Mouse (Mus musculus) heart, adult 2 months (tissue): ENCODE measurements around the gene Tenm4. TPM values are rescaled to one million over a fixed set of nuclear protein-coding genes. Genes with fewer than 3 reads are reported as not detected.

Experiments
- DNase-seq, 2 experiments: peaks; one replicate each; pipeline ENCODE4 v3.0.0; 2021
- H3K27ac ChIP-seq: fragments of 200-600 bp; 2 replicates; pipeline ENCODE4 v1.8.1; 2022
- H3K27me3 ChIP-seq: fragments of 200-500 bp; 2 replicates; pipeline ENCODE4 v1.6.1; 2012; ENCODE audit warnings: mild to moderate bottlenecking, low read length, inconsistent platforms, mixed read lengths; ENCODE audit not compliant: control insufficient read depth, insufficient read depth
- H3K36me3 ChIP-seq: fragments of 200-500 bp; 2 replicates; pipeline ENCODE4 v1.6.1; 2012; ENCODE audit warnings: low read length, inconsistent platforms; ENCODE audit not compliant: control insufficient read depth, insufficient read depth
- H3K4me1 ChIP-seq: fragments of 200-500 bp; 2 replicates; pipeline ENCODE4 v1.6.1; 2011; ENCODE audit warnings: low read length; ENCODE audit not compliant: control insufficient read depth, insufficient read depth
- H3K4me3 ChIP-seq: fragments of 200-600 bp; 2 replicates; pipeline ENCODE4 v1.8.1; 2022
- H3K79me2 ChIP-seq: fragments of 200-500 bp; replicated peaks from 2 replicates; pipeline ENCODE4 v1.6.1; 2012; ENCODE audit warnings: mild to moderate bottlenecking, inconsistent platforms, low read length, moderate library complexity, mixed read lengths; ENCODE audit not compliant: control insufficient read depth, insufficient read depth
- H3K9ac ChIP-seq: fragments of 200-500 bp; 2 replicates; pipeline ENCODE4 v1.6.1; 2012; ENCODE audit warnings: low read depth, mild to moderate bottlenecking, control low read depth, inconsistent platforms, low read length, mixed read lengths
- CTCF ChIP-seq: fragments of 200-600 bp; IDR thresholded peaks from 2 replicates; pipeline ENCODE4 v1.8.1; 2022; ENCODE audit warnings: antibody characterized with exemption, mild to moderate bottlenecking, moderate library complexity
- EP300 ChIP-seq: fragments of 200-500 bp; IDR thresholded peaks from 2 replicates; pipeline ENCODE4 v1.6.1; 2011; ENCODE audit warnings: low read depth, low read length, control low read depth; ENCODE audit not compliant: insufficient read depth
- POLR2A ChIP-seq: fragments of 200-500 bp; IDR thresholded peaks from 2 replicates; pipeline ENCODE4 v1.6.1; 2011; ENCODE audit warnings: mild to moderate bottlenecking, low read depth, low read length, control low read depth; ENCODE audit not compliant: insufficient read depth
- whole genome bisulfite sequencing: fragments of 180-500 bp; shearing (Covaris S2); methylation state at CpG from one replicate; pipeline ENCODE4 v1.1.7; 2018; 5-methylcytosine and 5-hydroxymethylcytosine counted together
- intact Hi-C: fragments of 180-260 bp; cut with DNase I; formaldehyde crosslinking; loops from one replicate; pipeline ENCODE4 v1.15.1; 2025
- polyA plus RNA-seq: library from polyadenylated mRNA; depleted of rRNA; stranded (reverse); fragments of >200 nt; gene quantifications from 2 replicates; pipeline ENCODE4 v1.2.3, GENCODE M21; 2012
- total RNA-seq, 2 experiments: library from RNA; stranded (reverse); gene quantifications; 2 replicates each; pipeline ENCODE4 v1.2.3; 2021

The Tenm4 gene
- total and polyA plus RNA-seq, 3 experiments: 0.34 to 1.3 (median 0.74) TPM

GRCm38 (mm10) chr7:96596402-96597195 is 425.6 kb downstream of the Tenm4 start:
- DNase-seq: no peak
- no peak overlapping the region for H3K9ac ChIP-seq
- H3K27me3 ChIP-seq: no peaks in the 10 kb centered on the region
- H3K79me2 ChIP-seq: no peaks in the 10 kb centered on the region
- 67% methylated on average over 9 of the region's 9 CpGs for WGBS
- intact Hi-C loops: no loop called here
- no peak for TF ChIP-seq CTCF
- no peak for TF ChIP-seq POLR2A
- no peak for TF ChIP-seq EP300
- no peak overlapping the region for H3K4me3 ChIP-seq
- no peak overlapping the region for H3K27ac ChIP-seq
- peaks cover 1% of the 10 kb centered on the region; the same call in 1 of the 2 replicates for H3K4me1 ChIP-seq
- H3K36me3 ChIP-seq: no peaks in the 10 kb centered on the region

DNA sequence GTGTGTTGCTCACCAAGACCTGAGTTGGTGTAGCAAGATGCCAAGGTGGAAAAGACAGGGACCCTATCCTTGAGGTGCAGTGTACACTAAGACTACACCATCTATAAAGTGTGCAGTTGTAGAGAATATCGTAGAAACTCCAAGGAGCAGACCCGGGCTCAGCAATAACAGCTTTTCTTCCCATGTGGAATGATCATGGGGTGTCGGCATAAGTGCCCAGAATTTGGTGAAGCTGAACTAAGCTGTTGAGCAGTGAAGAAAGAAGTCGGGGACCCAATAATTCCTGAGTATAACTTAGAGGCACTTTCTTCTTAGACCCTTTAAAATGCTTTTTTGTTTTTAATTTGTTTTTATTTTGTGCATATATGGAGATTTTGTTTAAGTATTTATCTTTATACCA is 426.8 kb downstream of the Tenm4 start:
- H3K79me2 ChIP-seq: no peaks in the 10 kb centered on the region
- H3K4me1 ChIP-seq: no peaks in the 10 kb centered on the region
- no peak overlapping the region for H3K4me3 ChIP-seq
- intact Hi-C loops: no loop called here
- 91% methylated on average over 4 of the region's 4 CpGs for WGBS
- no peaks in the 10 kb centered on the region for H3K27me3 ChIP-seq
- no peak overlapping the region for H3K9ac ChIP-seq
- DNase-seq: no peak
- no peak overlapping the region for H3K27ac ChIP-seq
- no peaks in the 10 kb centered on the region for H3K36me3 ChIP-seq
- TF ChIP-seq EP300 (no peak), POLR2A (no peak), CTCF (no peak)

- Histone ChIP-seq H3K27me3 (no peaks in the 10 kb centered on the region), H3K27ac (no peak overlapping the region), H3K36me3 (no peaks in the 10 kb centered on the region), H3K9ac (no peak overlapping the region), H3K4me3 (no peak overlapping the region), H3K79me2 (no peaks in the 10 kb centered on the region), H3K4me1 (no peaks in the 10 kb centered on the region)
- WGBS: 63% methylated on average over 3 of the region's 3 CpGs
- intact Hi-C loops: no loop called here
- TF ChIP-seq CTCF (no peak), POLR2A (no peak), EP300 (no peak)
- no peak for DNase-seq
Measured at GRCm38 (mm10) chr7:96599081-96599480, 428.0 kb downstream of the Tenm4 start.

DNA sequence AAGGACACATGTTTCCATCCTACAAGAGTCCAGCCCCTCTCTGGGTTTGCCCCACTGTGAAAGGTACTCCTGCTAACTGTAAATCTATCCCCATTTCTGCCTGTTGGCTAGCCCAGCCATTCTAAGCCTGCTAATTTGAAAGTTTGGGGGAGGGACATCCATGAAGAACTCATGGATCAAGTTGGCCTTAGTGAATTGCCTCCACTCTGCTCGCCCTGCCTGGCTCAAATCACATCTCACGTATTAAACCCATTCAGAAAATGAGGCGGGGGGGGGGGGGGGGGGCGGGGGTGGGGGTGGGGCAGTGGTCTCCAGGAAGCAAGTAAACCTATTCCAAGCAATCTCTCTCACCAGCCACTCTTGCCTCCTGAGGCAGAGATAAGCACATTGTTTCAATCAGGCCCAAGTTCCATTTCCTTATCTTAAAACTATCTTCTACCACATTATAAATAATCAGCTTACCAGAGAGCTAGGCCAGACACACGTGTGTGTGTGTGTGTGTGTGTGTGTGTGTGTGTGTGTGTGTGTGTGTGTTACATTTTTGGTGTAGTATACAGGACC is 429.4 kb downstream of the Tenm4 start:
- H3K27me3 ChIP-seq: no peaks in the 10 kb centered on the region
- no peak overlapping the region for H3K9ac ChIP-seq
- 13% methylated on average over 4 of the region's 5 CpGs for WGBS
- TF ChIP-seq EP300 (no peak), POLR2A (no peak), CTCF (no peak)
- no peak for DNase-seq
- H3K79me2 ChIP-seq: no peaks in the 10 kb centered on the region
- no peak overlapping the region for H3K4me3 ChIP-seq
- no peaks in the 10 kb centered on the region for H3K36me3 ChIP-seq
- H3K4me1 ChIP-seq: no peaks in the 10 kb centered on the region
- intact Hi-C loops: no loop called here
- H3K27ac ChIP-seq: no peak overlapping the region

DNA sequence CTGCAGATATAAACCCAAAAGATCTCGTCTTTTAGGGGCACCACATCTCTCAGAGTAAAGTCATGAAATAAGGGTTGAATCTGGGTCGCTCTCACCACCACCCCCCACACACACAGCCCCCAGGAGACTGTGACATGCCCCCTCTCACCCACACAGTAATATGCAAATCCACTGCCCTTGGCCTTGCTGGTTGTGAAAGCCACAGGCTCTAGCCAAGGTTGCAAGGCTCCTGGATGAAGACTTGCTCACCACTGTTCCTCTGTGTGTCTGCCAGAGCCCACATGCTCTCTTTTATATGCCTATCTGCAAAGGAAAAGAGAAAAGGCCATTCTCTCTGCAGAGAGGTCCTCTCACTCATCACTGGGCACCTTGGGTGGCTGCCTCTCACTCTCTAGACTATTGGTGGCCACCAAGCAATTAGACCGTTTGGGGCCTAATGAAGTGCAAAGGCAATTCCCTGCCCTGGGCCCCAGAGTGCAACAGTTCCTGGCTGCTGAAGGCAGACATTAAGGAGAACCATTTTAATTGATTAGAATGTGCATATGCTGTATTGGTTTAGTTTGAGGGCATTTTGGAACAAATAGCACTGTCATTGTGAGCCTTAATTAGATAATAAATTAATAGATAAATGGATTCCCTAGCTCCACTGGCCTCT is 433.2 kb downstream of the Tenm4 start:
- intact Hi-C loops: no loop called here
- Histone ChIP-seq H3K79me2 (no peaks in the 10 kb centered on the region), H3K9ac (no peak overlapping the region), H3K27me3 (no peaks in the 10 kb centered on the region), H3K4me3 (no peak overlapping the region), H3K27ac (no peak overlapping the region), H3K36me3 (no peaks in the 10 kb centered on the region), H3K4me1 (no peaks in the 10 kb centered on the region)
- 79% methylated on average over 3 of the region's 3 CpGs for WGBS
- DNase-seq: no peak
- TF ChIP-seq POLR2A (no peak), CTCF (no peak), EP300 (no peak)

- intact Hi-C loops: no loop called here
- no peak overlapping the region for H3K27ac ChIP-seq
- TF ChIP-seq CTCF: no peak
- TF ChIP-seq EP300: no peak
- no peak for TF ChIP-seq POLR2A
- H3K36me3 ChIP-seq: no peaks in the 10 kb centered on the region
- DNase-seq: no peak
- WGBS: 62% methylated on average over 2 of the region's 2 CpGs
- no peaks in the 10 kb centered on the region for H3K4me1 ChIP-seq
- no peak overlapping the region for H3K4me3 ChIP-seq
- no peak overlapping the region for H3K9ac ChIP-seq
- H3K79me2 ChIP-seq: no peaks in the 10 kb centered on the region
- H3K27me3 ChIP-seq: no peaks in the 10 kb centered on the region
Measured at GRCm38 (mm10) chr7:96605316-96605715, 434.3 kb downstream of the Tenm4 start.
